Mouse (Mus musculus) lung, embryonic 16.5 days (tissue): ENCODE measurements around the gene Pip5k1b. TPM values are rescaled to one million over a fixed set of nuclear protein-coding genes. Genes with fewer than 3 reads are reported as not detected.
A peak's percentile ranks its signal among the peaks of the same experiment; 100 is the strongest.

ENCODE experiments used
- ATAC-seq: fragments of 200-750 bp; cut with Nextera tagmentation; 2 replicates; pipeline ENCODE4 v1.8.0; 2017; ENCODE audit warnings: low read depth, mild to moderate bottlenecking, moderate library complexity
- H3K27ac ChIP-seq: fragments of 300-500 bp; sonication (generic); 2 replicates; pipeline ENCODE4 v1.5.1; 2014; ENCODE audit warnings: mild to moderate bottlenecking, control low read depth, low read length
- H3K27me3 ChIP-seq: fragments of 300-500 bp; sonication (generic); 2 replicates; pipeline ENCODE4 v1.6.1; 2014; ENCODE audit warnings: low read depth, low read length, mixed read lengths; ENCODE audit not compliant: control insufficient read depth, insufficient read depth
- H3K36me3 ChIP-seq: fragments of 300-500 bp; sonication (generic); 2 replicates; pipeline ENCODE4 v1.6.1; 2014; ENCODE audit warnings: low read length; ENCODE audit not compliant: control insufficient read depth, insufficient read depth
- H3K4me1 ChIP-seq: fragments of 300-500 bp; sonication (generic); replicated peaks from 2 replicates; pipeline ENCODE4 v1.6.1; 2014; ENCODE audit warnings: low read length, mixed read lengths; ENCODE audit not compliant: control insufficient read depth, insufficient read depth
- H3K4me2 ChIP-seq: fragments of 300-500 bp; sonication (generic); 2 replicates; pipeline ENCODE4 v1.6.1; 2014; ENCODE audit warnings: low read depth, low read length, control low read depth
- H3K4me3 ChIP-seq: fragments of 300-500 bp; sonication (generic); 2 replicates; pipeline ENCODE4 v1.5.1; 2014; ENCODE audit warnings: mild to moderate bottlenecking, low read length, control low read depth
- H3K9ac ChIP-seq: fragments of 300-500 bp; sonication (generic); 2 replicates; pipeline ENCODE4 v1.6.1; 2014; ENCODE audit warnings: low read length, control low read depth
- H3K9me3 ChIP-seq: fragments of 300-500 bp; sonication (generic); 2 replicates; pipeline ENCODE4 v1.6.1; 2016; ENCODE audit warnings: low read length; ENCODE audit not compliant: control insufficient read depth
- WGBS: fragments of 180-500 bp; shearing (Covaris S2); extraction: QIAGEN DNeasy Blood & Tissue Kit; methylation state at CpG from one replicate; pipeline ENCODE4 v1.1.7; 2014; 5-methylcytosine and 5-hydroxymethylcytosine counted together
- polyA plus RNA-seq: library from polyadenylated mRNA; unstranded; fragments of >200 nt; fragmentation: Nextera tagmentation; extraction: Ambion mirVana; gene quantifications from 2 replicates; pipeline ENCODE4 v1.2.1, GENCODE M21; 2015

The Pip5k1b gene
- polyA plus RNA-seq, 1 experiment from 2014 or later, result 3.8 TPM

DNA sequence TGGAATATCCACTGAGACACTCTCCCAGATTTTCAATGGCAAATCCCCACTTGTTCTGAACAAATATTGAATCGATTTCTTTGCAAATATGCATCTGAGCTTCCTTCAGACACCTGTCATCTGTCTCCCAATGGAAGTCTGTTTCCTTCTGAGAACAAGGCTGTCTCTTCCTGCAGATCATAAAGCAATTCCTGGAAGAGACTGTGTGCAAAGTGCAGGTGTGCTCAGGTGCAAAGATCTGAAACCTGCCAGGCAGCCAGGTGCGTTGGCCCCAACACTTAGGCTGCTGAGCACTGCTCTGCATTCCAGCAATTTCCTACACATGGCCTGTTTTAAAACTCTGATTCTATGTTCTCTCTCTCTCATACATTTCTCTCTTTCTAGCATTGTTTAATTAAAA lies 237.9 kb downstream of the Pip5k1b start:
- Histone ChIP-seq H3K9me3 (no peaks in the 10 kb centered on the region), H3K4me3 (no peak overlapping the region), H3K9ac (no peak overlapping the region), H3K4me1 (peaks cover 14% of the 10 kb centered on the region), H3K27me3 (no peaks in the 10 kb centered on the region), H3K27ac (peak overlapping the region; percentile 43; the same call in 1 of the 2 replicates), H3K36me3 (no peaks in the 10 kb centered on the region), H3K4me2 (no peak overlapping the region)
- 62% methylated on average over 2 of the region's 2 CpGs for WGBS
- ATAC-seq, result 0 out of 2 replicates have a peak, but pooled peaks have one; percentile 39

DNA sequence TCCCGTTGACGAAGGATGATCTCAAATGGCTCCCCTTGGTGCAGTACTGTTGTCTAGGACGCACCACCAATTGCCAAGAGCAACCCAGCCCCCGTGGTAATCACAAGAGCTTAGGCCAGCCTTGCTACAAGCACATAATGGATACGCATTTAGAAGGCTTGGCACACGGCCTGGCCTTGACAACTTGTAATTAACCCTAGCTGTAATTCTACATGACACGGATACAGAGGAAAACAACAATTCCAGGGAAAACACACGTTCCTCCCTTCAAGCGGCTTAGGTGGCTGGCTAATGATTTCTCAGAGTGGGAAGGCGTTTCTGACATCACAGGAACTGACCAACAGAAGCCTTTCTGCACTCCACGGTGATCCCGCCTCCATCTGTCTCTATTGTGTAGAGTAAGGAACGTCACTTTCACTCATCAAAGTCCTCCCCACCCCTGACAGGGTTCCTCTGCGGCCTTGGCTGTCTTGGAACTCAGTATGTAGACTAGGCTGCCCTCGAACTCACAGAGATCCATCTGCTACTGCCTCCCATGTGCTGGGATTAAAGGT lies 238.6 kb downstream of the Pip5k1b start:
- Histone ChIP-seq H3K27me3 (no peaks in the 10 kb centered on the region), H3K4me3 (no peak overlapping the region), H3K27ac (0 out of 2 replicates have a peak overlapping the region, but pooled peaks have one; percentile 19), H3K9ac (no peak overlapping the region), H3K36me3 (no peaks in the 10 kb centered on the region), H3K4me2 (no peak overlapping the region), H3K4me1 (peaks cover 14% of the 10 kb centered on the region), H3K9me3 (no peaks in the 10 kb centered on the region)
- ATAC-seq, result no peak
- 44% methylated on average over 15 of the region's 15 CpGs for WGBS

DNA sequence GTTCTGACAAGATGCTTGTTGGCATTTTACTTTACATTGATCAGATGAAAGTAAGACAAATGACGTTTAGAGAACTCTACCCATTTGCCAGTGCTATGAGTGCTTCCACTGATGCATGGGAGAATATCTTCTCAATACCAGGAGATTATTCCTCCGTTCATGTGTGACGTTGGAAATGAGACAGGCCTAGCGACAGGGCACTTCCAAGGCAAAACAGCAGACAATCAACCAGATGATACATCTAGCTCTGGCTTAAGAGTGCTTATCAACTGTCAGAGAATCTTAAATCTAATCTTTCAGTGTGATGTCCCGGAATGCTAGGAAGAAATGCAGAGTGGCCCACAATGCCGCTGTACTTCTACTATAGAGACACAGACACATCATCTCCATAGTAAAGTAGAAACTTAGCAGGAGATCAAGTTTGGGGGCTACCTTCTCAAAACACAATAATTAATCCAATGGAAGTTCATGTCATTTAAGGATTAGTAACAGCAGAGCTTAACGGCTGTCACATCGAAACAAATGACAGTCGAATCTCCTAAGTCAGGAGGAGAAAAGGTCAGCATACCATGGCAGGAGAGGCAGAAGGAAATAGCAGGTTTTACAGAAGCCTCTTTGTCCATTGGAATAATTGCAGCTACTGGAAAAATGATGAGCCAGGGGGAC lies 239.5 kb downstream of the Pip5k1b start:
- no peak for ATAC-seq
- Histone ChIP-seq H3K27ac (no peak overlapping the region), H3K4me2 (no peak overlapping the region), H3K4me3 (no peak overlapping the region), H3K4me1 (peaks cover 14% of the 10 kb centered on the region), H3K36me3 (no peaks in the 10 kb centered on the region), H3K9me3 (no peaks in the 10 kb centered on the region), H3K27me3 (no peaks in the 10 kb centered on the region), H3K9ac (no peak overlapping the region)
- 76% methylated on average over 9 of the region's 9 CpGs for WGBS

DNA sequence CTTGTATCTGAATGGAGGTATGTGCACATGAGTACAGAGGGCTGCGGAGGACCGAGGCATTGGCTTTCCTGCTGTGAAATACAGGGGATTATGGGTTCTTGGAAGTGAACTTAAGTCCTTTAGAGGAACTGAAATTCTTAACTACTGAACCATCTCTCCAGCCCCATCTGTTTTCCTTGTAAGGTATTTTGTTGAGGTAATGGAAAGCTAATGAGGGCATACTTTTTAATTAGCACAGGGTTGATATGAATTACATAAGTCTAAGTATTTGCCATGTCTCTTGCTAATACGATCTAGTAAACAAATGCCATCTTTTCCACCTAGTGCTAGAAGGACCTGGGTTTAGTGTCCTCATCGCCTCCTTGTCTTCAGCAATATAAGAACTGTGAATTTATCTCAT lies 240.4 kb downstream of the Pip5k1b start:
- no peak overlapping the region for H3K4me3 ChIP-seq
- peaks cover 10% of the 10 kb centered on the region; the same call in 1 of the 2 replicates for H3K4me1 ChIP-seq
- no peaks in the 10 kb centered on the region for H3K27me3 ChIP-seq
- H3K4me2 ChIP-seq, result no peak overlapping the region
- H3K9ac ChIP-seq, result no peak overlapping the region
- WGBS, result 92% methylated on average over 4 of the region's 4 CpGs
- H3K9me3 ChIP-seq, result no peaks in the 10 kb centered on the region
- no peak for ATAC-seq
- no peak overlapping the region for H3K27ac ChIP-seq
- H3K36me3 ChIP-seq, result no peaks in the 10 kb centered on the region

DNA sequence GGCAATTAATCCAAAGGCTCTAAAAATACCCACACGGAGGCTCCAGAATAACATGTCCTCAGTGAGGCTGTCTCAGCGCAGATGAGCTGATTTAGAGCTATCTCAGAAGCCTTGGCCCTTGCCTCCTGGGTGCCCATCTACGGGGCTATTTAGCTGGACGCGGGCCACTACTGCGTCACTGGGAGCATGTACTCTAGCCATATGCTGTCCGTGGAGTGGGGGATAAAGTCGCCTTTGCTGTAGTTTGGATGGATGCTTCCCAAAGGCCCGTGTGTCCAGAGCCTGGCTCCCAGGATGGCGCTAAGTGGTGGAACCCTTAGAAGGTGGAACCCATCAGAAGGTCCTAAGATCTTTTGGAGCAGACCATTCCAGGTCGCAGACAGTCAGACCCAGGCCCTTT lies 241.0 kb downstream of the Pip5k1b start:
- Histone ChIP-seq H3K27ac (no peak overlapping the region), H3K27me3 (no peaks in the 10 kb centered on the region), H3K36me3 (no peaks in the 10 kb centered on the region), H3K9me3 (no peaks in the 10 kb centered on the region), H3K4me3 (no peak overlapping the region), H3K4me2 (no peak overlapping the region), H3K9ac (no peak overlapping the region), H3K4me1 (peaks cover 10% of the 10 kb centered on the region; the same call in 1 of the 2 replicates)
- WGBS, result 88% methylated on average over 11 of the region's 11 CpGs
- no peak for ATAC-seq

DNA sequence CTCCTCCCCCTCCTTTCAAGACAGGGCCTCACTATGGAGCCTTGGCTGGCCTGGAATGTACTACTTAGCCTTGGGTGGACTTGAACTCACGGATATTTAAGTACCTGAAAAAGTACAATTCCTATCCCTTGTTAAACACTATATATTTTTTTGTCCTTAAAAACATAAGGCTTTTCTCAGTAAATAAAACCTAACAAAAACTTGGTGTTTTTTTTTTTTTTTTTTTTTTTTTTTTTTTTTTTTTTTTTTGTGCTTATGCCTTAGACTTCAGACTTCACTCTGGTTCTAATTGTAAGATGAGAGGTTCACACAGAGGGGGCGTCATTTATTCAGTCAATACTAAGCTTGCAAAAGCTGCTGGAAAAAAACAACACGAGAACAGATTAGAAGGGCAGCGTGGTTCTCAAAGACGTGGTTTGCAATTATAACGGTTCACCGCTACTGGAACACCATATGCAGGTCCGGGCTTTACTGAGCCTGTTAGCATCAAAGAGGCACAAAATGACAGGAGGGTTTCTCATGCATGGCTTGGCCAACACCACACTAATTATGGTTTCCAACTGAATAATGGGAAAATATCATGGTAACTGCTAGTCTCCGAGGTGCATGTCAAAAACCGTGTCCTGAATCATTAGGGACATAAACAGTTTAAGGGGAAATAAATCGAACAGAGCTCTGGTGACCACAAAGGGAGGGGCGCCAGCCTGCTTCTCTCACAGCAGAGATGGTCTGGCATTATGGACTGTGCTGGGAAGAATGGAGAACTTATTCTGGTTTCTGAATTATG lies 242.9 kb downstream of the Pip5k1b start:
- Histone ChIP-seq H3K9me3 (no peaks in the 10 kb centered on the region), H3K36me3 (no peaks in the 10 kb centered on the region), H3K4me2 (no peak overlapping the region), H3K4me3 (no peak overlapping the region), H3K27me3 (no peaks in the 10 kb centered on the region), H3K27ac (no peak overlapping the region), H3K9ac (no peak overlapping the region), H3K4me1 (peaks cover 9% of the 10 kb centered on the region)
- no peak for ATAC-seq
- 83% methylated on average over 12 of the region's 12 CpGs for WGBS

DNA sequence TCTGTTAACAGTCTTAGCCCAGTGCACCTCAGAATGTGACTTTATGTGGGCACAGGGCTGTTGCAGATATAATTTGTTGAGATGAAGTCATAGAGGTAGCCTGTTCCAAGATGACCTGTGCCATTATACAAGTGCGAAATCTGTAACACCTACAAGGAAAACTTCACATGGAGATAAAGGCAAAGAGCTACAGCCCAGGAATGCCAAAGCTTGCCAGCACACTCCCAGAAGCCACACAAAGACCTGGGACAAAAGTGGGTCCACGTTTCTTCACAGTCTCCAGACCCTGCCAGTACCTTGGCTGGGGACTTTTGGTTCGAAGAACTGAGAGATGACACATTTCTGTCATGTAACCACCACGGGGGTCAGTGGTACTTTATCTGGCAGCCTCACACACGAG lies 243.6 kb downstream of the Pip5k1b start:
- Histone ChIP-seq H3K27me3 (no peaks in the 10 kb centered on the region), H3K27ac (no peak overlapping the region), H3K4me1 (peaks cover 12% of the 10 kb centered on the region), H3K4me2 (no peak overlapping the region), H3K9ac (no peak overlapping the region), H3K36me3 (no peaks in the 10 kb centered on the region), H3K4me3 (no peak overlapping the region), H3K9me3 (no peaks in the 10 kb centered on the region)
- WGBS, result 71% methylated on average over 5 of the region's 5 CpGs
- no peak for ATAC-seq

DNA sequence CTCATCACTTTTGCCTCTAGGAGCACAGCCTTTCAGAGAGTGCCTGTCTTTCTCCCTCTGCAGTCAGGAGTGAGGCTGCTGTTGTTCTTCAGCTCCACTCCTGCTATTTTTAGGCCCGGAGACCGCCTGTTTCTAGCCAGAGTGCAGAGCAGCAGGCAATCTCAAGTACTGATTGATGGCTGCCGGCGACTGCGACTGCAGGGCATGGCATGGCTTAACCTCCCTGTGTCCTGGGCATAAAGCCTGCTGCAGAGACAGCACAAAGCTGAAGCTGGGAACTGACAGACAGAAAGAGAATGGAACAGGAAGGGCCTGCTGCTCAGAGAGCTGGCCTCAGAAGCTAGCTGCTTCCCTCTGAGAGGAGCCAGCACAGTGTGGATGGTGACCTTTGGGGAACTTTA lies 247.4 kb downstream of the Pip5k1b start:
- Histone ChIP-seq H3K9me3 (no peaks in the 10 kb centered on the region), H3K27me3 (no peaks in the 10 kb centered on the region), H3K4me3 (no peak overlapping the region), H3K36me3 (no peaks in the 10 kb centered on the region), H3K9ac (no peak overlapping the region), H3K27ac (peak overlapping the region; percentile 61), H3K4me1 (peaks cover 10% of the 10 kb centered on the region), H3K4me2 (no peak overlapping the region)
- ATAC-seq, result peak; percentile 90
- WGBS, result 0% methylated on average over 5 of the region's 5 CpGs
